Mouse (Mus musculus): ENCODE measurements around the gene Ankrd17.

The Ankrd17 gene

DNA sequence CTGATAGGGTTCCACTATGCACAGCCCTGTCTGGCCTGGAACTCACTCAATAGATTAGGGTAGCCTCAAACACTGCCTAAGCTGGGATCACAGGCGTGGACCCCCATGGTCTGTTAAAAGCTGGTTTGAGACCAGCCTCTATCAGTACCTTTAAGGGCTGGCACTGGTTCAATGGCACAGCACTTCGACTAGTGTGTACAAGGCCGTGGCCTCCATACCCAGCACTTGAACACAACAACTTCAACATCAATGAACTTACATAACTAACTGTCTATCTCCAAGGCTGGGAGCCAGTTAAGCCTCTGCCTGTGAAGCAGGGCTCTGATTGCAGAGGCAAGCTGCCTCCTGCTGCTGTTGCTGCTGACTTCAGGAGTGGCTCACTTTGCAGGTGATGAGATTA is 148.6 kb downstream of the Ankrd17 start:
- DNase-seq (ENCODE audit: low spot score in 2 of 2): no peak

DNA sequence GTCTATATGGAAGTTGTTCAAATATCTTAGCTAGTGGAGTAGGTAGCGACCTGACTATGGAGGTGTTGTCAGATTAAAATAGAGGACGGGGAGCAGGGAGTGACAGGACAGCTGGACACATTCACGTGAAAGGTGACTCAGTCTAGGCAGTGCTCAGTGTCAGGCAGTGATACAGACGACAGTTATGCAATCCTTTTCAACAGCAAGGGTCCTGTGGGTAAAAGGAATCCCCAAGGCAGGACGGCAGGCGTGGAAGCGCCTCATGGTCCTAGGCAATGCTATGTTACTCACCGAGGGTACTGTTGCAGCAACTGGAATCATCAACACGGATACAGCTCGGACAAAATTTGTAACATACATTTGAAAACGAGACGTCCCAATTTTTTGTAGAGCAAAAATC is 149.2 kb downstream of the Ankrd17 start:
- no peak for DNase-seq (ENCODE audit: low spot score in 2 of 2)

DNA sequence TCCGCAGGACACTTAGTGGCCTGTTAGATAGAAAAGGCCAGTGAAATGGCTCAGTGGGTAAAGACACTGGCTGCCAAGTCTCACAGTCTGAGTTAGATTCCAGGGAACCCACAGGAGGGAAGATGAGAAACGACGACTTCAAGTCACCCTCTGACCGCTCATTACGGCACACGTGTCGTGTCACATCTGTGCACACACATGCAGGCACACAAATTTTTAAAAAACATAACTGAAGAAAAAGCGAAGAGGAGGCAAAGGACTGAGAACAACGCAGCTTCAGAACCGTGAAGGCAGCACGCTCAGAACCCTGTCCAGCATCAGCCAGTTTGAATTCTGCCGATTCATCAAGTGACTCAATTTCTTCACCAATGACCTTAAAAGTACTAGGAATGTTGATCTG is 153.0 kb downstream of the Ankrd17 start:
- no peak for DNase-seq (ENCODE audit: low spot score in 2 of 2)

DNA sequence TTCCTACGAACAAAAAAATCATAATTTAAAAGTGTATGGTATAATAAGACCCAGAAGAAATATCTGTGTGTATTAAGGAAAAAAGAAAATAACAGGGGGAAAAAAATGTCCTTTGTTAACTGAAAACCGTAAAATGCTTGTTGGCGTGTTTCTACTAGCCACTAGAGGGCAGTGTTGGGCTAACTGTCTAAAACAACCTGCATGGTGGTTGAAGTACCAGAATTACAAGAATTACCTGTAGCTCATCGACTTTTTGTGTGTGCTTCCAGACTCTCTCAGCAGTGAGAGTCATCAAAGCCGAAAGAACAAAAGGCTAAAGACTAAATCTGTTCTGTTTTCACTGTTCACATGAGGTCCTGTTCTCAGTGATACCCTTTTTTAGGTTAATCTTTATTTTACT is 163.2 kb downstream of the Ankrd17 start:
- DNase-seq (ENCODE audit: low spot score in 2 of 2): peak; percentile 17 to 38

DNA sequence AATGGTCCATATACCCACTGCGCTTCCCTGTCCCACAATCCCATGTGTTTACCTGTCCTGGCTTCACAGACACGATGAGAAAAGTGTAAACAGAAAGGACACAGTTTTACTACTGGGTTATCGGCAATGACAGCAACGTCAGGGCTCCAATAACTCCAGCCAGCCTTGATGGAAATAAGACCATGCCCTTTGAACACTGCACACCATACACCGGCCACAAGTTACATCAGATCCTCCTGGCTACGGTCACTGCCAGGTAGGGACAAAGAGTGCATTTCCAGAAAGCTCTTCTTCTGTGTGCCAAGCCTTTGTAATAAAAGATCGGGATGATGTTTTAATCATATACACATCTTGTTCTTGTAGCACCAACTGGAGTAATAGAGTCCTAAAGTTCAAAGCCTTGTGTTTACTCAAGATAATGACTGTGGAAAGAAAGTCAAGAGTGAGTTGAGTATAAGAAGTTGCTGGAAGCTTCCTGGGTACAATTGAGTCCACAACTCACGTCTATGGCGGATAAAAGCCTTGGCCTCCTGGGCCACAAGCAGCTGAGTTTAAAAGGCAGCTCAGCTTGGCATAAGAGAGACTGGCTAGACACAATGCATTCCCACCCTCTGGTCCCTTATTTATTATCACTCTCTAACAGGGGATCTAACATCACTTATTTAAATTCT is 163.8 kb downstream of the Ankrd17 start:
- DNase-seq (ENCODE audit: low spot score in 2 of 2): no peak

DNA sequence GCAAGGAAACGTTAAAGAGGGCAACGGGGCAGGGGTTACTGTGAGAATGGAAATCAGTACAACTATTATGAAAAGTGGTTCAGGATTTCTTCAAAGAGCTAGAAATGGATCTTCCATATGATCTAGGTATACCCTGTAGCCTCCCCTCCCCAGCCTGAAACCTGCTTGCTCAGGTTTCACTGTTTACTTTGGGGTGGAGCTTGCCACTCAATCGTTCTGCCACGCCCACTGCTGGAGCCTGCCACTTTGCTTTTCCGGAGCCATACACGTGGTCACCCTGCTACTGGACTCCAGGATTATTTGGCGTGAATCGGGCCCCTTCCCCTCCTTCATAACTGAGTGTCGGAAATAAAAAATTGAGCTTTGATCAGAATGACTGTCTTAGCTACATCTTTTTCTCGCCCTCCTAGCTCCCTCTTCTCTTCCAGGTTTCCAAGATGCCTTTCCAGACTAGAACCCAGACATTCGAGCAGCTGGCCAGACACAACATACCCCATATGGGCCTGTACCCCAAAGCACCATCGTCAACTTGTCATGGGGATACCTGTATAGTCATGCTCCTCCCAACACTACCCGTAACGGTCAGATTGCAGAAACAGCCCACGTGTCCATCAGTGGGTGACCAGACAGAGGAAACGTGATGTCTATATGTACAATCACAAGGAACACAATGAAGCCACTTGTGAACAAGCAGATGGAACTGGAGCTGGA is 166.3 kb downstream of the Ankrd17 start:
- no peak for DNase-seq (ENCODE audit: low spot score in 2 of 2)

DNA sequence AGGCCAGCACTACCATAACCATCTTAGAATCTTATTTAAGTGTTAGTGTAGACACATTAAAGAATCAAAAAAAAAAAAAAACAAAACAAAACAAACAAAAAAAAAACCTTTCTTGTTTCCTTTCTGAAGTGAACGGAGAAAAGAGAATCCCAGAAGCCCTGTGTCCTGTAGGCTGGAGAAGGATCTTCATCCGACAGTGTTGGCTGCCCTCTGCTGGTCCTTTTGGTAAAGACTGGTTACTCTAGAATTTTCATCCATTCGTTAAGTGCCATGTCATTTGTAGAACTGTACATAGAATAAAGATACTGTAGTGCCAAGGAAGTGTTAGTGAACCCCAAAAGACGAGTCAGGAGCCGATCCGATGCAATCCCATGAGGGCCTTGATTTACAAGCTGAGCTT is 171.5 kb downstream of the Ankrd17 start:
- DNase-seq (ENCODE audit: low spot score in 2 of 2): no peak

DNA sequence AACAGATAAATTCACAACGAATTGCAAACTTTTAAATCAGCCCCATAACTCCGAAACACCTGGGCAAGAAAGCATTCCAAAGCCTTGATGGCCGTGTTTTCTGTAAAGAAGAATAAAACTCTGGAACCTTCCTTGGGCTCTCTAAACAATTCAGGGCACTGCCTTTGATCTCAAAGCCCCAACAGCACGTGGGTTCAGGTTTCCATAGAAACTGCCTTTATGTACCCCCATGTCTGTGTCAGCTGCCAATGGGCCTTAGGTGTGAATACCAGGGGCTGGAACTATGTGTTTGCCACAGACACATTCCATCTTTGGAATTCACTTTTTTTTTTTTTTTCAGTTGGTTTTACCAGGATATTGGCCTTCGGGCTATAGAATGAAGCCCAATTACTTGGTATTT is 183.6 kb downstream of the Ankrd17 start:
- no peak for DNase-seq (ENCODE audit: low spot score in 2 of 2)

DNA sequence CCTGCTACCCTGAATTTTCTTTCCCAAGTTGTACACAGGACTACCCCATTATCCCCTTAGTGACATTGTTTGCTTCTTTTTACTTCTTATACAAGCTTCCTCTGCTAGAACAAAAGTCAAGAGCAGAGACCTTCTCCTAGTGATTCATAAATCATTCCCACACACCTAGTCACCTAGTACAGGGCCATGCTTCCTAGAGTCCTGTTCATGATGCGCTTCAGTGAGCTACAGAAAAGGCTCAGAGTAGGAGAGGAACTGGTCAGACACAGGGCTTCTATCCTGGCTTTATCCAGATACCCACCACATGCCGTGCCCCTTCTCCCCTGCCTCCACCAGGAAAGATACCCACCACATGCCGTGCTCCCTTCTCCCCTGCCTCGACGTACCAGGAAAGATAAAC is 187.3 kb downstream of the Ankrd17 start:
- DNase-seq (ENCODE audit: low spot score in 2 of 2): no peak

DNA sequence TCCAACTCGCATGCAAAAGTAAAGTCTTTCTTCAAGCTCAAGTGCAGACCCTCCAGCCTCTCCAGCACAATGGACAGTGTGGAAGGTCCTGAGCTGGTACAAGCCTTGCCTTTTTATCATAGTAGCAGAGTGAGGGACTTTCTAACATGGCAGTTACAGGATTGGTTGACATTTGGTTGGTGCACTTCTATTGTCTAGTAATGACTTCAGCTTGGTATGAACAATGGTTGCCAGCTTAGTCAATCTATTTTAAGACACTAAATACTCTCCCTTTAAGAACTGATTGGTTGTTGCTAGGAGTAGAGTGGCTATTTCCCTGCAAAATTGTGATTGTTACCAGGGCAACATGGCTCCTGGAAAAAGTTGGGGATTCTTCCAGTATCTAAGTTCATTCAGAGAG is 188.3 kb downstream of the Ankrd17 start:
- DNase-seq (ENCODE audit: low spot score in 2 of 2): no peak

Data from spleen, postnatal 36 days (tissue).